Mouse (Mus musculus) kidney, embryonic 16.5 days (tissue): ENCODE results near the gene Gm28168. TPM values are rescaled to one million over a fixed set of nuclear protein-coding genes. Genes with fewer than 3 reads are reported as not detected.
"Not testable (repeated sequence)": the region's sequence is repeated elsewhere in the genome, so short reads cannot be mapped to it uniquely, and the experiment has no call there.

Experiments used
- ATAC-seq: fragments of 200-750 bp; cut with Nextera tagmentation; 2 replicates; pipeline ENCODE4 v1.8.0; 2017; ENCODE audit warnings: moderate TSS enrichment; ENCODE audit not compliant: low FRiP score, low TSS enrichment
- H3K27ac ChIP-seq: fragments of 300-500 bp; sonication (generic); 2 replicates; pipeline ENCODE4 v1.5.1; 2014; ENCODE audit warnings: low read length
- H3K27me3 ChIP-seq: fragments of 300-500 bp; sonication (generic); 2 replicates; pipeline ENCODE4 v1.6.1; 2014; ENCODE audit warnings: low read length, control low read depth, mixed read lengths; ENCODE audit not compliant: insufficient read depth
- H3K36me3 ChIP-seq: fragments of 300-500 bp; sonication (generic); 2 replicates; pipeline ENCODE4 v1.6.1; 2014; ENCODE audit warnings: low read length, control low read depth, mixed read lengths; ENCODE audit not compliant: insufficient read depth
- H3K4me1 ChIP-seq: fragments of 300-500 bp; sonication (generic); 2 replicates; pipeline ENCODE4 v1.6.1; 2014; ENCODE audit warnings: low read length, control low read depth, mixed read lengths; ENCODE audit not compliant: insufficient read depth
- H3K4me2 ChIP-seq: fragments of 300-500 bp; sonication (generic); replicated peaks from 2 replicates; pipeline ENCODE4 v1.6.1; 2014; ENCODE audit warnings: low read depth, low read length
- H3K4me3 ChIP-seq: fragments of 300-500 bp; sonication (generic); 2 replicates; pipeline ENCODE4 v1.5.1; 2014; ENCODE audit warnings: mild to moderate bottlenecking, low read length
- H3K9ac ChIP-seq: fragments of 300-500 bp; sonication (generic); replicated peaks from 2 replicates; pipeline ENCODE4 v1.6.1; 2014; ENCODE audit warnings: low read length
- H3K9me3 ChIP-seq: fragments of 300-500 bp; sonication (generic); 2 replicates; pipeline ENCODE4 v1.6.1; 2016; ENCODE audit warnings: low read length, control low read depth
- WGBS: fragments of 180-500 bp; shearing (Covaris S2); extraction: QIAGEN DNeasy Blood & Tissue Kit; methylation state at CpG from one replicate; pipeline ENCODE4 v1.1.7; 2014; 5-methylcytosine and 5-hydroxymethylcytosine counted together
- polyA plus RNA-seq: library from polyadenylated mRNA; unstranded; fragments of >200 nt; fragmentation: Nextera tagmentation; extraction: Ambion mirVana; gene quantifications from 2 replicates; pipeline ENCODE4 v1.2.1, GENCODE M21; 2015

The Gm28168 gene
- polyA plus RNA-seq: not detected in 2 replicates

- not testable (repeated sequence) for H3K27ac ChIP-seq, H3K9me3 ChIP-seq, H3K4me2 ChIP-seq, H3K36me3 ChIP-seq, H3K4me3 ChIP-seq, H3K4me1 ChIP-seq, ATAC-seq, H3K27me3 ChIP-seq, H3K9ac ChIP-seq
- WGBS: 69% methylated on average over 1 of the region's 1 CpGs
These were observed at the start of gene Gm28168 for GRCm38 (mm10) chr1:117927715-117928114. Gene Gm28168 (plus strand): TSS chr1:117928015.

GRCm38 (mm10) chr1:117965639-117966038 is 37.8 kb downstream of the Gm28168 start, which contains the start of gene Gm7145:
Gene Gm7145 (plus strand): TSS chr1:117965939.
- no peaks in the 10 kb centered on the region for H3K9me3 ChIP-seq
- ATAC-seq: no peak

More at GRCm38 (mm10) chr1:117965639-117966038, 37.8 kb downstream of the Gm28168 start, which contains the start of gene Gm7145:
- Histone ChIP-seq H3K4me2 (no peak within 1 kb of the TSS), H3K4me1 (no peaks in the 10 kb centered on the region), H3K4me3 (no peak within 1 kb of the TSS), H3K27me3 (no peaks in the 10 kb centered on the region), H3K9ac (no peak within 1 kb of the TSS), H3K36me3 (no peaks in the 10 kb centered on the region), H3K27ac (no peak within 1 kb of the TSS)
- WGBS: 72% methylated on average over 4 of the region's 4 CpGs

Other genes with a start within 250 kb of the Gm28168 start
- not detected in 2 replicates for gene Gm28363, start 230.9 kb upstream of the Gm28168 start, polyA plus RNA-seq
- not detected in 2 replicates for gene B020011L13Rik, start 146.9 kb upstream of the Gm28168 start, polyA plus RNA-seq
- gene Gm28360, start 97.9 kb upstream of the Gm28168 start, polyA plus RNA-seq: not detected in 2 replicates
- not detected in 2 replicates for gene Gm7145, start 37.9 kb downstream of the Gm28168 start, polyA plus RNA-seq
- 0.11 TPM in 1 of 2 replicates, not detected in the other for gene Gm29106, start 248.5 kb downstream of the Gm28168 start, polyA plus RNA-seq